ENCODE assay signal across 8 mouse cellular contexts in the genomic region with DNA sequence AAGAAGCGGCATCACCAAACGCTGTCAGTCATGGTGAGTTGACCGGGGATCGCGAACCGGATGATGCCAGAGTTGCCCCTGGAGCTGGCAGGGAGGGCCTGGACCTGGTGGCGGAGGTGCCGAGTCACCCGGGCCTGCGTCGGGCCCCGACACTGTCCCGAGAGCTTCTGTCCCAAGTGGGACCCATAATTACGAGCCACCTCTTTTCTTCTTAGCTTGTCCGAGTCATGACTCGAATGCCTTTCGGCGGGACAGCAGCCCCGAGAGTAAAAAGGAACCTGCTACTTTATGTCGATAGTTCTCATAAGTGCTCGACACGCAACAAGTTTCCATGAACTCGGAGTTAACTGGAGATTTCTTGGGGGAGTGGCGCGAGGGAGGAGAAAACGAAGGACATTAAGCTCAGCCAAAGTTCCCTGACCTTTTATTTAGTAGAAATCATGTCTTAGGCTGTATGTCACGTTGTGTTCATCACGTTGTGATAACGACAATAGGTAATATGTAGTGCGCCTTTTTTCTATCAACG. TPM values are rescaled to one million over a fixed set of nuclear protein-coding genes. Genes with fewer than 3 reads are reported as not detected.
A peak's percentile ranks its signal among the peaks of the same experiment; 100 is the strongest.
DNase-seq lines count a peak whose midpoint lies in the region; ATAC-seq lines count a peak whose summit lies in the region.

No protein-coding gene starts in this region.

- H3K27me3 ChIP-seq in kidney, embryonic 14.5 days (ENCODE audit: control insufficient read depth, insufficient read depth, low read length): no peaks in the 10 kb centered on the region
- no peaks in the 10 kb centered on the region for H3K27me3 ChIP-seq in hindbrain, embryonic 13.5 days
- no peaks in the 10 kb centered on the region for H3K27me3 ChIP-seq in midbrain, embryonic 12.5 days

- peak overlapping the region; percentile 85 for H3K4me3 ChIP-seq in kidney, embryonic 14.5 days (ENCODE audit: low read length)
- H3K4me3 ChIP-seq in brown adipose tissue, adult 24 weeks (ENCODE audit: insufficient read depth, low read depth, low read length): peak overlapping the region; percentile 99
- H3K4me3 ChIP-seq in hindbrain, embryonic 13.5 days: peak overlapping the region; percentile 63
- H3K4me3 ChIP-seq in midbrain, embryonic 12.5 days: peak overlapping the region; percentile 84

- peak overlapping the region; percentile 78 for H3K4me2 ChIP-seq in kidney, embryonic 14.5 days (replicated peaks; ENCODE audit: low read depth, low read length)
- peak overlapping the region; percentile 71 for H3K4me2 ChIP-seq in hindbrain, embryonic 13.5 days
- H3K4me2 ChIP-seq in midbrain, embryonic 12.5 days (replicated peaks): peak overlapping the region; percentile 84

- peak overlapping the region; percentile 77 for H3K9ac ChIP-seq in kidney, embryonic 14.5 days (ENCODE audit: low read depth, low read length)
- H3K9ac ChIP-seq in hindbrain, embryonic 13.5 days: peak overlapping the region; percentile 80
- peak overlapping the region; percentile 84 for H3K9ac ChIP-seq in midbrain, embryonic 12.5 days (replicated peaks)

- peaks cover 55% of the 10 kb centered on the region for H3K36me3 ChIP-seq in kidney, embryonic 14.5 days (ENCODE audit: control insufficient read depth, insufficient read depth, low read length)
- H3K36me3 ChIP-seq in hindbrain, embryonic 13.5 days: peaks cover 23% of the 10 kb centered on the region
- peaks cover 47% of the 10 kb centered on the region for H3K36me3 ChIP-seq in midbrain, embryonic 12.5 days

- peak; percentile 41 for ATAC-seq in kidney, embryonic 14.5 days (ENCODE audit: low FRiP score, low TSS enrichment)
- ATAC-seq in hindbrain, embryonic 13.5 days (ENCODE audit: low FRiP score): peak; percentile 55
- ATAC-seq in midbrain, embryonic 12.5 days (ENCODE audit: low FRiP score, low read depth): peak; percentile 64

- WGBS in kidney, embryonic 14.5 days: 1% methylated on average over 31 of the region's 31 CpGs
- WGBS in hindbrain, embryonic 13.5 days: 1% methylated on average over 31 of the region's 31 CpGs
- 3% methylated on average over 31 of the region's 31 CpGs for WGBS in midbrain, embryonic 12.5 days

- intact Hi-C loops in gastrocnemius, postnatal 14 days (cut with DNase I; ENCODE audit: low total_unique reads): no loop called here

- no peak for DNase-seq in kidney, postnatal 10 days
- no peak for DNase-seq in left cerebral cortex, adult 18-20 months (ENCODE audit: low spot score in 2 of 2)
- DNase-seq in T-cell, adult 2 months (ENCODE audit: low spot score): no peak
- no peak for DNase-seq in gastrocnemius, postnatal 14 days

- H3K9me3 ChIP-seq in kidney, embryonic 14.5 days (ENCODE audit: control insufficient read depth, low read length): no peaks in the 10 kb centered on the region
- H3K9me3 ChIP-seq in hindbrain, embryonic 13.5 days: no peaks in the 10 kb centered on the region
- no peaks in the 10 kb centered on the region for H3K9me3 ChIP-seq in midbrain, embryonic 12.5 days

- H3K4me1 ChIP-seq in kidney, embryonic 14.5 days (ENCODE audit: control insufficient read depth, insufficient read depth, low read length): peaks cover 13% of the 10 kb centered on the region
- H3K4me1 ChIP-seq in brown adipose tissue, adult 24 weeks (ENCODE audit: control insufficient read depth, insufficient read depth, insufficient read length, low read length): no peaks in the 10 kb centered on the region
- peaks cover 22% of the 10 kb centered on the region for H3K4me1 ChIP-seq in hindbrain, embryonic 13.5 days (replicated peaks)
- peaks cover 24% of the 10 kb centered on the region for H3K4me1 ChIP-seq in midbrain, embryonic 12.5 days

- peak overlapping the region; percentile 64; the same call in 1 of the 2 replicates for H3K27ac ChIP-seq in kidney, embryonic 14.5 days (ENCODE audit: low read depth, low read length)
- peak overlapping the region; percentile 97 for H3K27ac ChIP-seq in brown adipose tissue, adult 24 weeks (replicated peaks; ENCODE audit: low read depth, low read length)
- peak overlapping the region; percentile 25 for H3K27ac ChIP-seq in hindbrain, embryonic 13.5 days
- peak overlapping the region; percentile 61; the same call in 1 of the 2 replicates for H3K27ac ChIP-seq in midbrain, embryonic 12.5 days (replicated peaks)

RNA-seq across cellular contexts. Expression of a gene that starts 0.7 kb away (rescaled TPM):
- 62.7 and 63.0 TPM in 2 replicates for polyA plus RNA-seq in kidney, embryonic 14.5 days (2014; fragmentation: Nextera tagmentation; extraction: Ambion mirVana)
- 4.8 and 5.6 TPM in 2 replicates for polyA plus RNA-seq in brown adipose tissue, adult 24 weeks (2012; ENCODE audit: insufficient read depth, insufficient read length, missing spikeins)
- 11.3 and 12.3 TPM in 2 replicates for polyA plus RNA-seq in hindbrain, embryonic 13.5 days (2015; fragmentation: Nextera tagmentation; extraction: Ambion mirVana)
- 41.3 and 42.1 TPM in 2 replicates for polyA plus RNA-seq in midbrain, embryonic 12.5 days (2016; fragmentation: Nextera tagmentation; extraction: Ambion mirVana)
- 1 to 10 TPM in 1 of 2 experiments, under 1 TPM in 1; 0.77 to 2.0 TPM for total RNA-seq in left cerebral cortex, adult 18-20 months (2021)
- 1 to 10 TPM; 2.4 to 2.6 TPM for total RNA-seq in gastrocnemius, postnatal 14 days (2021)

RNA-seq across cellular contexts. Expression of a gene that starts 0.9 kb away (rescaled TPM):
- polyA plus RNA-seq in kidney, embryonic 14.5 days (2014; fragmentation: Nextera tagmentation; extraction: Ambion mirVana): 65.7 and 83.8 TPM in 2 replicates
- polyA plus RNA-seq in brown adipose tissue, adult 24 weeks (2012; ENCODE audit: insufficient read depth, insufficient read length, missing spikeins): 75.6 and 91.2 TPM in 2 replicates
- 109 and 118 TPM in 2 replicates for polyA plus RNA-seq in hindbrain, embryonic 13.5 days (2015; fragmentation: Nextera tagmentation; extraction: Ambion mirVana)
- 104 and 107 TPM in 2 replicates for polyA plus RNA-seq in midbrain, embryonic 12.5 days (2016; fragmentation: Nextera tagmentation; extraction: Ambion mirVana)
- total RNA-seq in left cerebral cortex, adult 18-20 months (2021): 10 to 100 TPM; 87.5 to 97.2 TPM
- 10 to 100 TPM; 44.4 to 48.9 TPM for total RNA-seq in gastrocnemius, postnatal 14 days (2021)

RNA-seq across cellular contexts. Expression of a gene that starts 23.9 kb away (rescaled TPM):
- 36.2 and 40.1 TPM in 2 replicates for polyA plus RNA-seq in kidney, embryonic 14.5 days (2014; fragmentation: Nextera tagmentation; extraction: Ambion mirVana)
- polyA plus RNA-seq in brown adipose tissue, adult 24 weeks (2012; ENCODE audit: insufficient read depth, insufficient read length, missing spikeins): 23.0 and 25.6 TPM in 2 replicates
- polyA plus RNA-seq in hindbrain, embryonic 13.5 days (2015; fragmentation: Nextera tagmentation; extraction: Ambion mirVana): 34.0 and 41.2 TPM in 2 replicates
- polyA plus RNA-seq in midbrain, embryonic 12.5 days (2016; fragmentation: Nextera tagmentation; extraction: Ambion mirVana): 23.6 and 25.8 TPM in 2 replicates
- 10 to 100 TPM; 24.1 to 26.6 TPM for total RNA-seq in left cerebral cortex, adult 18-20 months (2021)
- 10 to 100 TPM; 13.8 to 14.3 TPM for total RNA-seq in gastrocnemius, postnatal 14 days (2021)

RNA-seq across cellular contexts. Expression of a gene that starts 23.9 kb away (rescaled TPM):
- polyA plus RNA-seq in kidney, embryonic 14.5 days (2014; fragmentation: Nextera tagmentation; extraction: Ambion mirVana): not detected in 2 replicates
- polyA plus RNA-seq in brown adipose tissue, adult 24 weeks (2012; ENCODE audit: insufficient read depth, insufficient read length, missing spikeins): 0.63 TPM in 1 of 2 replicates, not detected in the other
- polyA plus RNA-seq in hindbrain, embryonic 13.5 days (2015; fragmentation: Nextera tagmentation; extraction: Ambion mirVana): not detected in 2 replicates
- polyA plus RNA-seq in midbrain, embryonic 12.5 days (2016; fragmentation: Nextera tagmentation; extraction: Ambion mirVana): not detected in 2 replicates
- total RNA-seq in left cerebral cortex, adult 18-20 months (2021): 10 to 100 TPM in 1 of 2 experiments, 1 to 10 TPM in 1; 5.6 to 13.5 TPM
- 1 to 10 TPM; 1.3 to 2.1 TPM for total RNA-seq in gastrocnemius, postnatal 14 days (2021)

RNA-seq across cellular contexts. Expression of a gene that starts 35.8 kb away (rescaled TPM):
- 64.0 and 87.0 TPM in 2 replicates for polyA plus RNA-seq in kidney, embryonic 14.5 days (2014; fragmentation: Nextera tagmentation; extraction: Ambion mirVana)
- polyA plus RNA-seq in brown adipose tissue, adult 24 weeks (2012; ENCODE audit: insufficient read depth, insufficient read length, missing spikeins): 36.1 and 37.1 TPM in 2 replicates
- polyA plus RNA-seq in hindbrain, embryonic 13.5 days (2015; fragmentation: Nextera tagmentation; extraction: Ambion mirVana): 87.2 and 94.4 TPM in 2 replicates
- polyA plus RNA-seq in midbrain, embryonic 12.5 days (2016; fragmentation: Nextera tagmentation; extraction: Ambion mirVana): 34.6 and 39.2 TPM in 2 replicates
- 10 to 100 TPM; 47.2 to 51.8 TPM for total RNA-seq in left cerebral cortex, adult 18-20 months (2021)
- total RNA-seq in gastrocnemius, postnatal 14 days (2021): 10 to 100 TPM; 31.4 to 38.9 TPM

Comparison
In these comparisons a context has a peak if more than half of its experiments do, and no peak if none do; other contexts are left out.
1. H3K27ac ChIP-seq: peak in every context shown above with its lines; median percentile 97 in brown adipose tissue, adult 24 weeks; 64 in kidney, embryonic 14.5 days; 61 in midbrain, embryonic 12.5 days; 25 in hindbrain, embryonic 13.5 days.